Mouse (Mus musculus): ENCODE measurements around the gene Smarcc1. TPM values are rescaled to one million over a fixed set of nuclear protein-coding genes. Genes with fewer than 3 reads are reported as not detected.
A peak's percentile ranks its signal among the peaks of the same experiment; 100 is the strongest.
"Not testable (repeated sequence)": the region's sequence is repeated elsewhere in the genome, so short reads cannot be mapped to it uniquely, and the experiment has no call there.

Smarcc1 gene
- total RNA-seq, 1 experiment from 2014 or later, result 67.1 TPM

DNA sequence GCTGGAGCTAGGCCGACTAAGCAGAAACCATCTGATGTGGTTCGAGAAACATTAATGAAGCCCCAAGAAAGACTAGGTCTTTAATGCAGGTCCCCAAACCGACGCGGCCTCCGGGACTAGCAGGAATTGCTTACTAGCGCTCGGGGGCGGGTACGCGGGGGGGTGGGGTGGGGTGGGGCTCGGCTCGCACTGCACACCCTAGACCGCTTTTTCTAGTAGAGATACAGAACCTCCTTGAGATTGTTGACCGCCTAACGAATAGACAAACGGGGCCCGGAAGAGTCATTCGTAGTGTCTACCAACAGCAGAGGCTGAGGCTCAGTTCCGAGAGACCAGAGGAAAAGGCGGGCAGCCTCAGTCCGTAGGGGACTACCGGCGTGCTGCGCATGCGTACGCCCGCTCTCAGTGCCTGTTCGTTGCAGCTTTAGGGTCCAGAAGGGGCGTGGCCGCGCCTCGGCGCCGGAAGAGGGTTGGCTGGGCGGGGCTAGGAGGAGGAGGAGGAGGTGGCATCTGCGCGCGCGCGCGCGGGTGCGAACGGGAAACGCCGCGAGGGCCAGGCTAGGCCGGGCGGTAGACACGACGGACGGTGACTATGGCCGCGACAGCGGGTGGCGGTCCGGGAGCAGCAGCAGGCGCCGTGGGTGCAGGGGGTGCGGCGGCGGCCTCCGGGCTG lies 14.2 kb downstream of the Smarcc1 start:
- peak; percentile 100 for DNase-seq

GRCm38 (mm10) chr9:110132201-110132605 lies 14.7 kb downstream of the Smarcc1 start:
- peak; percentile 44 for DNase-seq

DNA sequence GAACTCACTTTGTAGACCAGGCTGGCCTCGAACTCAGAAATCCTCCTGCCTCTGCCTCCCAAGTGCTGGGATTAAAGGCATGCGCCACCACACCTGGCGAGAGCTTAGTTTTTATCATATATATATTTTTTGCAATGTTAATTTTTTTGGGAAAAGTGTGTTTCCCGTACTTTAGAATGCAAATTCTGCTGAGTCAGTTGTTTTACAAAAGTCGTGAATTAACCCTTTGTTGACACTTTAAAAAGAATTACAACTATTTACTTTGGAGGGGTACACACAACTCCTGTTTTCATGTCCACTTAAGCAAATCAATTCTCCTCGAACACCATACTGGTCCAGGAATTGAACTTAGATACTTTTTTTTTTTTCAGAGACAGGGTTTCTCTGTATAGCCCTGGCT lies 15.4 kb downstream of the Smarcc1 start:
- DNase-seq, result no peak

DNA sequence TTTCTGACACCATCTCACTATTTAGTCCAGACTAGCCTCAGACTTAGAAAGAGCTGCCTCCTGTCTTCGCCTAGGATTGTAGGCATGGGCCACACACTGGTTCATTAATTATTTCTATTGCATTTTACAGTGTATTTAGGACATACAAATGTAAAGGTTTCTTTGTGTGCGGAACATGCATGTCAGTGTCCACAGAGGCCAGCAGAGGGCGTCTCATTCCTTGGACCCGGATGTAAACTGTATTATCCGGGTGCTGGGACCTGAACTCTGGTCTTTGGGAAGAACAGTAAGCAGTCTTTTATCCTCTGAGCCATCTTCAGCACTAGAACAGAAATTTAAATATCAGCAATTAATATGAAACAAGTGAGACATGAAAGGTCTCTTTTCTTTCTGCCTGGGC lies 16.7 kb downstream of the Smarcc1 start:
- no peak for DNase-seq

- DNase-seq, result no peak
Observed at GRCm38 (mm10) chr9:110139119-110139518, 21.6 kb downstream of the Smarcc1 start.

DNA sequence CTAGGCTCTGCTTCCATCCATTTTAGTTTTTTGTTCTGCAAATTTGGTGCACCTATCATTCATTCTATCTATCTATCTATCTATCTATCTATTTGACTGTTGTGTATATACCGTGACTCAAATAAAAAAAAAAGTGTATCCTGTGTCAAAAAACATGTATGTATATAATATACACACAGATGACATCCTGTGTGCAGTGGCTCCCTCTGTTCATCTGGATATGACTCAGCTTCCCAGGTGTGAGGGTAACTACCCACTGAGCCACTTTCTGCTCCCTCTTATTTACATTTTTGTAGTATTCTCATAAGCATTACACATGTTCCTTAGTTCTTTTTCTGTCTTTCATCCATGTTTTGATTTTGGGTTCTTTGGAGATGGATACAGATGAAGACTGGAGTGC lies 24.6 kb downstream of the Smarcc1 start:
- no peak for DNase-seq

- no peak for DNase-seq
Observed at GRCm38 (mm10) chr9:110148598-110148997, 31.1 kb downstream of the Smarcc1 start.

GRCm38 (mm10) chr9:110159036-110159435 lies 41.5 kb downstream of the Smarcc1 start:
- peak; percentile 62 for DNase-seq

- not testable (repeated sequence) for DNase-seq
Observed at GRCm38 (mm10) chr9:110160486-110160885, 43.0 kb downstream of the Smarcc1 start.

DNA sequence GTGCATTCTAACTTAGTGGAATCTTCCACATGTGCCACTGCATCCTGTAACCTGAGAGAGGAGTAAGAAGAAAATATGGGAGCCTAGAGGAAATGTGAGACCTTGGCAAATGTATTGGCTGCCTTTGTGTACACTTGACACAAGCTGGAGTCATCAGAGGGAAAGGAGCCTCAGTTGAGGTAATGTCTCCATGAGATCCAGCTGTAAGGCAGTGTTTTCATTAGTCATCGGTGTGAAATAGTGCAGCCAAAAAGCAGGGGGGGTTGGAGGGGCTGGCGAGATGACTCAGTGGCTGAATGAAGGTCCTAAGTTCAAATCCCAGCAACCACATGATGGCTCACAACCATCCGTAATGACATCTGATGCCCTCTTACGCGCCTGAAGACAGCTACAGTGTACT lies 44.9 kb downstream of the Smarcc1 start:
- DNase-seq, result no peak

- DNase-seq, result no peak
Observed at GRCm38 (mm10) chr9:110163071-110163470, 45.6 kb downstream of the Smarcc1 start.

DNA sequence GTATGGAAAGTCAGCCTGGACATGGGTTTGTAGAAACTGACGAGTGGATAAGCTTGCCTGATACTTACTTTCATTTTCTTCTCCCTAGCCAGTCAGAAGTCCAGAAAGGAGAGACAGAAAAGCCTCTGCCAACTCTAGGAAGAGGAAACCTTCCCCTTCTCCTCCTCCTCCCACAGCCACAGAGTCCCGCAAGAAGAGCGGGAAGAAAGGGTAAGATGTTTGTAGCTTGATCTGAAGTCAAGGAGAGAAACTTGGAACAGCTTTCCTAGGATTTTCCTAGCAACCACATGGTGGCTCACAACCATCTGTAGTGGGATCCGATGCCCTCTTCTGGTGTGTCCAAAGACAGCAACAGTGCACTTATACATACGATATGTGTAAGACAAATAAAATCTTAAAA lies 53.4 kb downstream of the Smarcc1 start:
- DNase-seq, result peak; percentile 9

GRCm38 (mm10) chr9:110199870-110200269 lies 82.4 kb downstream of the Smarcc1 start:
- no peak for DNase-seq

- DNase-seq, result no peak
Observed at GRCm38 (mm10) chr9:110205526-110206404, 88.3 kb downstream of the Smarcc1 start.

DNA sequence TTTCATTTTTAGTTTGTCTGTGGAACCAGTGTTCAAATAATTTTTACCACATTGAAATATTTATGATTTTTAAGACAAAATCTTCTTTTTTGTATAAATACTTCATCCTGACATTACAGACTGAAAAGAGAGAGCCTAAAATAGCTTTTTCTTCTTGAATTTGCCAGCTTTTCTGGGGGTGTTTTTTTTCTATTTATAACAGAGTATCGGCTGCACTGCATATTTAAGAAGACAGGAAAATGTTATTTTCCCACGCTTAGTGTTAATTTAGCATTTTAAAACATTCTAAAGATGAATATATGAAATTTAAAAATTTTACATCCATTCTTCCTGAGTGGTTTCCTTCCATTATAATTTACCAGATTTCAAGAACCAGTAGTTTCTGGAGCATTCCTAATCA lies 88.9 kb downstream of the Smarcc1 start:
- DNase-seq, result no peak

DNA sequence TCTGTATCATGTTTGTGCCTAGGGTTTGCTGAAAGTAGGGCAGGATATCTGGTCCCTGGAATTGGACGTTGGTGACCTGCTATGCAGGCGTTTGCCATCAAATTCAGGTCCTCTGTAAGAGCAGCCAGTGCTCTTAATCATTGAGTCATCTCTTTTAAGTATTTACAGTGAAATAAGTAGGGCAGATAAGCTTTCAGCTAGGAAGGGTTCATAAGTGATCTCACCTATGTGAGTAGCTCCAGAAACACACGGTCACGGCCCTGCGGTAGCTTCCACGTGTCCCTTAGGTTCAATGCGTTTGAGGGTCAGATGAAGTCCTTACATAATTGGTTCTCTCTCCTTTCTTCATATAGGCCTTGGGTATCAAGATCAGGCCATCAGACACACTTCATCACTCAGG lies 90.8 kb downstream of the Smarcc1 start:
- no peak for DNase-seq

DNA sequence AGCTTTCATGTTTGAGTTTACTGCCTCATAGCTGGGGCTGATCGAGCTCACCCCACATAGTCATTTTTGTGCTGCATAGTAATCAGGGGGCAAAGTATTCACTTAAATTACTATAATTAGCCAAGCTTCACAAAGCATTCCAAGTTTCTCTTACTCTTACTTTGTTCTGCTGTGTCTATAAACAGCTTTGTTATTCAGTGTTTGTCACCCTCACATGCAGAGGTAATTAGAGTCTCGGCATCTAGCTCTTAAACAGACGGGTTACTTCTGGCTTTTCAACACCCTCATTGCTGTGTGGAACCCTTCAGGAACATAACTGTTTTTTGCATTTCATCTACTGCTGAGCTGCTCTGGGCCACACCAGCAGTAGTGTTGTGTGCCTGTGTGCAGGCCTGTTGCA lies 91.5 kb downstream of the Smarcc1 start:
- no peak for DNase-seq

DNA sequence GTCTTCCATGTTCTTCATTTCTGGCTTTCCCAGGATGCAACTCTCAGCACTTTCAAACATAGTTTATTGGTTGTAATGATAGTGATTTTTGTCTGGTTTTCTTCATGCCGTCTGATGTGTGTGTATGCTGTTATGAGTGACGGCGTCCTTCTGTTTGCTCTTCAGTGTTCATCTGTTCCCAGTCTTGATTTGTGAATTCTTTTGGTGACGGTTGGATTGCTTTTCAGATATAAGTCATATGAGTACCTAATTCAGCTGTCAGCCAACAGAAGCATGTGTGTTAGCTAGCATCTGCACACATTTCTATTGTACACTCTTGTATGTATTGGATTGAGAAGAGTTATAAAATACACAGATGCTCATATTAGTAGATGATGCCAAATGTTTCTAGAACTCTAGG lies 106.8 kb downstream of the Smarcc1 start:
- DNase-seq, result no peak

DNA sequence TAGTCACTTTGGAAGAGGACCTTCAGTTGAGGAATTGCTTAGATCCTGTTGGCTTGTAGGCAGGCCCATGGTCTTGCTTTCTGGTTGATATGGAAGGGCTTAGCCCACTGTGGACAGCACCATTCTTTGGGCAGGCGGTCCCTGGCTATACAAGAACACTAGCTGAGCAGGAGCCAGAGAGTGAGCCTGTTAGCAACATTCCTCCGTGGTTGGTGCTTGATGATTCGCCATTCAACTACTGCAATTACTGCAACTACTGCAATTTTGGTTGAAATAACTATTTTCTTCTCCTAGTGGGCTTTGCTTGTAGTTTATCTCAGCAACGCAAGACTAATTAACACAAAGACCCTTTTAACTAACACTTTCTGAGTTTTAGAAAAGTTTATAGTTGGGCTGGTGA lies 108.7 kb downstream of the Smarcc1 start:
- DNase-seq, result no peak

DNA sequence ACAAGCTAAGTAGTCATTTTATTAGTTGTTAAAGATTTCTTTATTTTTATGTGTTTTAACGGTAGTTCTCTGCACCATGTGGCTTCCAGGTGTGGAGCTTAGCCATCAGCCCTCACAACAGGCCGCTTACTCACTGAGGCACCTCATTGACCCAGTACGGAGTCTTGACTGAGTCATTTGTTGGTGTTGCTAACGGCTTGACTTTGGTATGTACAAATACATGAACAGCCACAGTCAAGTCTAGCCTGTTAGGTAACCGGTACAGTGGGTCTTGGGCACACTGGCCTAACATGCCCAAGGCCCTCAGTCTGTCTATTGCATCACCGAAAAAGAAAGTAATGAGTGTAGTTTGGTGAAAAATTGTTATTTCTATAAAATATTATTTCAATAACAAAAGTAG lies 111.2 kb downstream of the Smarcc1 start:
- DNase-seq, result no peak

DNA sequence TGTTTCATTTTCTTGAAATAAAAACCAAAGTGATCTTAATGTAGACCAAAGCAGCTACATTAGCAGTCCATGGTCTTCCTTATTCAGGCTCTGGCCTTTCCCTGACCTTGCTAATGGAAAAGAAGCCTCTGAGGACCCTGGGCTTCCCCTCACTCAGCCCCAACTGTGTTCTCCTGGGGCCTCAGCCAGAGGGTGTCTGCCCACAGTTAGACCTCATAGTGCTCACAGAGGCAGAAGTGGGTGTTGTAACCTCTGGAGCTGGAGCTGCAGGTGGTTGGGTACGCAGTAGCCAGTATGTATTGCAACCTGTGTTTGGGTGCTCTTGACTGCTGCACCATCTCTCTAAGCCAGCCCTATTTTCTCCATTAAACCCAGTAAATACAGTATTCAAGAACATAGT lies 111.6 kb downstream of the Smarcc1 start:
- DNase-seq, result no peak

DNA sequence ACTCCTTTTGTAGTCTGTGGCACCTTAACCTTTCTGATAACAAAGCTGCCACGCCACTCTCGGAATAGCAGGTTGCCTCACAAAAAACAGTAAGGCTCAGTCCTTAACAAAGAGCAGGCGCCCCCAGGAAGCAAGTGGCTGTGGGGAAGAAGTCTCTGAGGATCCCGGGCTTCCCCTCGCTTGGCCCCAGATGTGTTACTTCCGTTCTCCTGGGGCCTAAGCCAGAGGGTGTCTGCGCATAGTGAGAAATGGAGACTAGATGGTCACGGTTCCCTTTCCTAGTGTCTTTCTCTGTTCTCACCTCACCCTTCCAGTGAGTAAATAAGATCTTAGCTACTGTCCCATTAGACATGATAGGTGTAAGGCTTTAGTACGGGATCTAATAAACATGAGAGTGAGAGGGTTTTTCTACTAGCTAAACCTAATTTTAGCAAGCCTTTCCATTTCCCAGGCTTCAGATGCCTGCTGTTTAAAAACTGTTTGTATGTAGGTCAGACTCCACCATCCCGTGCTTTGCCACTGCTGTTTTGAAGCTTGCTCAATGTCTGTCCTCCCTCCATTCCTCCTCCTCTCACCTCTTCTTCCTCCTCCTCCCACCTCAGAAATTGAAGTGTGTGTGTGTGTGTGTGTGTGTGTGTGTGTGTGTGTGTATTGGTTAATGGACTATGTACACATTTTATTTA lies 112.2 kb downstream of the Smarcc1 start:
- DNase-seq, result no peak

DNA sequence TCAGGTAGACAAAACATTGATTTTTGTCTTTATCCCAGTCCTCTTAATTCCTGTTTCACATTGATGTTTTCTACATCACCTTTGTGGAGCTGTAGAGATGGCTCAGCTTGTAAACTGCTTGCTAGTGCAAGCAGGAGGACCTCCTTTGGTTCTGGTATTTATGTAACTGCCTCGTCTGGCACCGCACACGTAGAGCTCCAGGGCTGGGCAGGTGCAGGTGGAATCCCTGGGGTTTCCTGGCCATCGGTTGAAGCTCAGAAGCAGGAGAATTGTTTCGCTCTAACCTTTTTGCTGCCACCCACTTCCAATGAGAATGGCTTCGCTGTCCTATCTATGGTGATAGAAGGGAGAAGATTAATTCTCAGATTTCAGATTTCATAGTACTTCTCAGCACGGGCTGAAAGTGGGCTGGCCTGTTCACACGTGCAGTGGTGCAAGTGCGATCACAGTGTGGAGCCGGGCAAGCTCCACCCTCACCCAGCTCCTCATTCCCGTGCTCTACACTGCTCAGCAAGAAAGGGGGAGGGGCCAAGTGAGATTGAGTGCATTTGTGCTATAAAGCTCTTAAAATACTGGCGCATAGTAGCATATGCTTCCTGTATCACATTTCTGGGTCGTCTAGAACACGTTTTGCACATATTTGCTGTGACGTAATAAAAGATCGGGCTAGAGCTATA lies 113.0 kb downstream of the Smarcc1 start:
- DNase-seq, result no peak
